ENCODE assay signal across 10 mouse cellular contexts in genomic region chr15:96491861-96492641, GRCm38 (mm10). TPM values are rescaled to one million over a fixed set of nuclear protein-coding genes. Genes with fewer than 3 reads are reported as not detected.
DNase-seq lines count a peak whose midpoint lies in the region; ATAC-seq and TF ChIP-seq lines count a peak whose summit lies in the region.
"Had no signal": no experiment of that assay in that cellular context is flagged by ENCODE, and none has a peak within 500 bp of the region (broad histone marks: within the 10 kb centered on the region; RNA-seq: fewer than 3 reads in every experiment).

No protein-coding gene starts in this region.

- peaks cover 58% of the 10 kb centered on the region for H3K4me1 ChIP-seq in E14TG2a.4 (replicated peaks; ENCODE audit: low read depth, low read length)
- peaks cover 22% of the 10 kb centered on the region for H3K4me1 ChIP-seq in forebrain, embryonic 13.5 days

- ATAC-seq in forebrain, embryonic 13.5 days: 0 out of 2 replicates have a peak, but pooled peaks have one; percentile 24
- no peak; the same call in 1 of the 2 replicates for ATAC-seq in monocyte, adult 5-6 weeks (replicated peaks; ENCODE audit: insufficient number of reproducible peaks, low FRiP score, low TSS enrichment, poor library complexity, severe bottlenecking)

- DNase-seq in A20 (ENCODE audit: low read depth, low spot score): peak; percentile 79
- peak; percentile 18 to 36 for DNase-seq in kidney, postnatal 36 days
- no peak for DNase-seq in left cerebral cortex, adult 9 months (ENCODE audit: low spot score in 2 of 2)
- no peak for DNase-seq in frontal cortex, postnatal 36 days (ENCODE audit: low spot score in 2 of 2)
- DNase-seq in layer of hippocampus, postnatal 14 days (ENCODE audit: low spot score in 2 of 2): no peak
- DNase-seq: heart, postnatal 10 days; lung, postnatal 14 days had no signal

- H3K27ac ChIP-seq in forebrain, embryonic 13.5 days: peak overlapping the region; percentile 54; the same call in 1 of the 2 replicates

- peaks cover 33% of the 10 kb centered on the region for H3K9me3 ChIP-seq in E14TG2a.4 (ENCODE audit: low read length)
- no peaks in the 10 kb centered on the region for H3K9me3 ChIP-seq in forebrain, embryonic 13.5 days (replicated peaks)

- no peaks in the 10 kb centered on the region for H3K27me3 ChIP-seq in E14TG2a.4 (ENCODE audit: insufficient read depth, low read length)
- no peaks in the 10 kb centered on the region for H3K27me3 ChIP-seq in forebrain, embryonic 13.5 days

- no peak overlapping the region for H3K9ac ChIP-seq in forebrain, embryonic 13.5 days

- WGBS in forebrain, embryonic 13.5 days: 31% methylated on average over 13 of the region's 13 CpGs

- H3K4me3 ChIP-seq in E14TG2a.4 (replicated peaks; ENCODE audit: low read length): peak overlapping the region; percentile 23; the same call in 1 of the 2 replicates
- no peak overlapping the region for H3K4me3 ChIP-seq in forebrain, embryonic 13.5 days

- H3K36me3 ChIP-seq in E14TG2a.4 (ENCODE audit: insufficient read depth, low read length): no peaks in the 10 kb centered on the region
- no peaks in the 10 kb centered on the region for H3K36me3 ChIP-seq in forebrain, embryonic 13.5 days (ENCODE audit: poor library complexity, severe bottlenecking)

- H3K4me2 ChIP-seq in forebrain, embryonic 13.5 days: no peak overlapping the region

- no peak for TF ChIP-seq CTCF in E14TG2a.4 (conservative IDR thresholded peaks at IDR 0.05; ENCODE audit: low read length)

RNA-seq across cellular contexts. Expression of gene Scaf11, which starts 31.4 kb away (rescaled TPM):
- 70.1 and 80.3 TPM in 2 replicates for polyA plus RNA-seq in forebrain, embryonic 13.5 days (2015; fragmentation: Nextera tagmentation; extraction: Ambion mirVana)
- total RNA-seq in monocyte, adult 5-6 weeks (2017): 118 to 153 TPM (median 120 TPM) in 3 replicates
- total RNA-seq in layer of hippocampus, postnatal 14 days (2021): 10 to 100 TPM; 49.2 to 52.3 TPM

Comparison
In these comparisons a context has a peak if more than half of its experiments do, and no peak if none do; other contexts are left out.
1. DNase-seq: peak in A20 (single experiment) and kidney, postnatal 36 days (2 of 2); none in left cerebral cortex, adult 9 months (0 of 2), frontal cortex, postnatal 36 days (0 of 2) and layer of hippocampus, postnatal 14 days (0 of 2).